Mouse (Mus musculus): ENCODE results near the gene Arhgap35. TPM values are rescaled to one million over a fixed set of nuclear protein-coding genes. Genes with fewer than 3 reads are reported as not detected.

Arhgap35 gene
- polyA plus RNA-seq, 1 experiment from 2014 or later: 3.4 TPM

DNA sequence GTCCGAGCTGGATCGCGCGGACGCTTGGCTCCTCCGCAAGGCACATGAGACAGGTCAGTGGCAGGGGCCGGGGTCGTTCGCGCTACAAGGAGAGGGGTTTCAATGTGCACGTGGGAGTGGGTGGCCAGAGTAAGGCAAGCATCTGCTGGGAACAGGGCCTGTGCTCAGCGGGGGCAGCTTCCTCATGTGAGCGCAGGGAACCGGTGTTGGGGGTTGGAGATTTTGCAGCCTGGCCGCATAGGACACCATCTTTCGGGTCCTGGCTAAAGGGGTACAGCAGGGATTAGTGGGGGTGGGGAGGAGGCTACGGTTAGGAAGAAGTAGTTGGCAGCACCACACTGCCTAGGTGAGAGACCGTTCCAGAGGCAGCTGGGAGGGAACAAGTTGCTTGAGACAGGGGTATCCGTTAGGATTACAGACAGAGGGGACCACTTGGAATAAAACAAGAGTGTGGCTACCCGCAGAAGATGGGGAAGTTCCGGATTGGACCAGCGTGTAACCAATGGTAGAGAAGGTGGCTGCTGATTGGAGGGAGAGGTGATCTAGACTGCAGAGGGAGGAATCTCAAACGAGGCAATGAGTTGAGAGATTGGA lies 161.6 kb downstream of the Arhgap35 start:
- peak overlapping the region; percentile 35; the same call in 1 of the 2 replicates for H3K27ac ChIP-seq (ENCODE audit: low read depth, low read length)
- under 1% methylated on average over 23 of the region's 23 CpGs for WGBS
- peak; percentile 10 for ATAC-seq

DNA sequence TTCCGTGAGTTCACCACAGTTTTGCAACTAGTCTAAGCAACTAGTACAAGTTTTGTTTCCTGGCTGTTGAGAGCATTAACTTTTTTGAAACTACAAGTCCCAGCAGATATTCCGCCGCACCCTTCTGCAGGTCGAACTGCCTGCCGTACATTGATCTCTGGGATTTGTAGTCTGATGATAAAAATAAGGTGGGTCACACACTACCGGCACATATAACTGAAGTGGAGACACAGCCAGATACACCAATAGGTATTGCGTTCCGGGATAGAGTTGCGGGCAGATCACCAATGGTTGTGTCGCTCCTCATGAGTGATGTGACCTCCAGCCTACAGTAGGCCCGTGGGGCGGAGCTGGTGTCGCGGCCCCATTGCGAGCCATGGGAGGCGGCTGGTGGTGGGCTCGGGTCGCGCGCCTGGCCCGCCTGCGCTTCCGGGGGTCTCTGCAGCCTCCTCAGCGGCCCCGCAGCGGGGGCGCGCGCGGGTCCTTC lies 162.2 kb downstream of the Arhgap35 start, which contains the start of gene Tmem160:
Gene Tmem160 (plus strand): TSS at position 193 of the 487 bp plus-strand sequence.
- H3K36me3 ChIP-seq (ENCODE audit: control insufficient read depth, insufficient read depth): peaks cover 9% of the 10 kb centered on the region; the same call in 1 of the 2 replicates
- peak within 1 kb of the TSS; percentile 35; the same call in 1 of the 2 replicates for H3K27ac ChIP-seq (ENCODE audit: low read depth, low read length)
- no peaks in the 10 kb centered on the region for H3K9me3 ChIP-seq (ENCODE audit: control insufficient read depth)
- no peaks in the 10 kb centered on the region; the same call in 1 of the 2 replicates for H3K4me1 ChIP-seq (replicated peaks; ENCODE audit: control insufficient read depth, insufficient read depth, low read length)
- ATAC-seq: peak; percentile 98
- H3K4me2 ChIP-seq (replicated peaks; ENCODE audit: low read depth): peak within 1 kb of the TSS; percentile 98
- H3K27me3 ChIP-seq (replicated peaks; ENCODE audit: control insufficient read depth, insufficient read depth, low read length): no peaks in the 10 kb centered on the region
- WGBS: under 1% methylated on average over 30 of the region's 30 CpGs
- no peak for TF ChIP-seq CTCF (IDR thresholded peaks at IDR 0.05; ENCODE audit: low read depth)
- peak within 1 kb of the TSS; percentile 90 for H3K4me3 ChIP-seq (ENCODE audit: low read depth, low read length)
- H3K9ac ChIP-seq (ENCODE audit: low read depth, low read length): peak within 1 kb of the TSS; percentile 58

More for the DNA sequence above, 161.6 kb downstream of the Arhgap35 start:
- no peaks in the 10 kb centered on the region for H3K27me3 ChIP-seq (replicated peaks; ENCODE audit: control insufficient read depth, insufficient read depth, low read length)
- H3K9ac ChIP-seq (ENCODE audit: low read depth, low read length): peak overlapping the region; percentile 58
- TF ChIP-seq CTCF (IDR thresholded peaks at IDR 0.05; ENCODE audit: low read depth): no peak
- H3K4me2 ChIP-seq (replicated peaks; ENCODE audit: low read depth): peak overlapping the region; percentile 98
- H3K4me3 ChIP-seq (ENCODE audit: low read depth, low read length): peak overlapping the region; percentile 90
- no peaks in the 10 kb centered on the region; the same call in 1 of the 2 replicates for H3K4me1 ChIP-seq (replicated peaks; ENCODE audit: control insufficient read depth, insufficient read depth, low read length)
- no peaks in the 10 kb centered on the region for H3K9me3 ChIP-seq (ENCODE audit: control insufficient read depth)
- H3K36me3 ChIP-seq (ENCODE audit: control insufficient read depth, insufficient read depth): peaks cover 9% of the 10 kb centered on the region; the same call in 1 of the 2 replicates

DNA sequence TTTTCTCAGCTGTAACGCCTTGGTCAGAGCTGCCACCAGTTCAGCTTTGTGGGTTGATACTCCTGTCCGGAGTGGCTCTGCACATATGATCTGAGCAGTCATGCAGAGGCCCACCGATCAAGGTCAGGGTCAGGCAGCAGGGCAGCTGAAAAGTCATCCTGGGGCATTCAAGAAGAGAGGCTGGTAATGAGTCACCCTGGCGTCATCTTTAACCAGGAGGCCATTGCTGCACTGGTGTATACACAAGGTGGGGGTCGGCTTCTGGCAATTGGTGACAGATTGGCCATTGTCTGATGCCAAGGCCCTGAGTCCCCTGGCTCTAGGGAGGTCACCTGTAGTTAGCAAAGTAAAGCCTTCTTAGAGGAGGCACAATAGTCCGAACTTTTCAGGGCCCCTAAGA lies 163.1 kb downstream of the Arhgap35 start:
- Histone ChIP-seq H3K4me2 (replicated peaks; ENCODE audit: low read depth) (no peak overlapping the region), H3K4me3 (ENCODE audit: low read depth, low read length) (no peak overlapping the region), H3K27ac (ENCODE audit: low read depth, low read length) (no peak overlapping the region), H3K27me3 (replicated peaks; ENCODE audit: control insufficient read depth, insufficient read depth, low read length) (no peaks in the 10 kb centered on the region), H3K9me3 (ENCODE audit: control insufficient read depth) (no peaks in the 10 kb centered on the region), H3K36me3 (ENCODE audit: control insufficient read depth, insufficient read depth) (peaks cover 9% of the 10 kb centered on the region; the same call in 1 of the 2 replicates), H3K9ac (ENCODE audit: low read depth, low read length) (no peak overlapping the region), H3K4me1 (replicated peaks; ENCODE audit: control insufficient read depth, insufficient read depth, low read length) (no peaks in the 10 kb centered on the region; the same call in 1 of the 2 replicates)
- TF ChIP-seq CTCF (IDR thresholded peaks at IDR 0.05; ENCODE audit: low read depth): no peak
- WGBS: 54% methylated on average over 6 of the region's 6 CpGs
- ATAC-seq: no peak

Other genes with a start within 250 kb of the Arhgap35 start
- gene Sae1, start 227.2 kb downstream of the Arhgap35 start, polyA plus RNA-seq (2015; fragmentation: Nextera tagmentation; extraction: Ambion mirVana): 90.7 and 91.5 TPM in 2 replicates
- 12.9 and 13.5 TPM in 2 replicates for gene Zc3h4, start 214.1 kb downstream of the Arhgap35 start, polyA plus RNA-seq (2015; fragmentation: Nextera tagmentation; extraction: Ambion mirVana)
- gene Tmem160, start 162.2 kb downstream of the Arhgap35 start, polyA plus RNA-seq (2015; fragmentation: Nextera tagmentation; extraction: Ambion mirVana): 124 and 132 TPM in 2 replicates
- gene Npas1, start 137.3 kb downstream of the Arhgap35 start, polyA plus RNA-seq (2015; fragmentation: Nextera tagmentation; extraction: Ambion mirVana): 0.22 and 0.27 TPM in 2 replicates
- gene Ceacam15, start 60.7 kb upstream of the Arhgap35 start, polyA plus RNA-seq (2015; fragmentation: Nextera tagmentation; extraction: Ambion mirVana): not detected in 2 replicates
- not detected in 2 replicates for gene Ceacam9, start 106.9 kb upstream of the Arhgap35 start, polyA plus RNA-seq (2015; fragmentation: Nextera tagmentation; extraction: Ambion mirVana)
- gene Ap2s1, start 123.4 kb upstream of the Arhgap35 start, polyA plus RNA-seq (2015; fragmentation: Nextera tagmentation; extraction: Ambion mirVana): 316 and 329 TPM in 2 replicates
- gene Slc1a5, start 166.3 kb upstream of the Arhgap35 start, polyA plus RNA-seq (2015; fragmentation: Nextera tagmentation; extraction: Ambion mirVana): 19.8 and 22.8 TPM in 2 replicates
- 33.7 and 35.8 TPM in 2 replicates for gene Strn4, start 200.9 kb upstream of the Arhgap35 start, polyA plus RNA-seq (2015; fragmentation: Nextera tagmentation; extraction: Ambion mirVana)
- 12.3 and 12.7 TPM in 2 replicates for gene Fkrp, start 201.7 kb upstream of the Arhgap35 start, polyA plus RNA-seq (2015; fragmentation: Nextera tagmentation; extraction: Ambion mirVana)
- gene Prkd2, start 227.9 kb upstream of the Arhgap35 start, polyA plus RNA-seq (2015; fragmentation: Nextera tagmentation; extraction: Ambion mirVana): 9.2 and 11.2 TPM in 2 replicates

Data from intestine, postnatal 0 days (tissue).